Mouse (Mus musculus) brain, adult 2 months (tissue): ENCODE data around the gene Msi2.

Experiments
- DNase-seq: peaks from one replicate; pipeline ENCODE4 v3.0.0; 2011; ENCODE audit warnings: low read depth, low spot score

The Msi2 gene

GRCm38 (mm10) chr11:88515736-88516583 is 202.4 kb downstream of the Msi2 start:
- no peak for DNase-seq

- no peak for DNase-seq
Measured at GRCm38 (mm10) chr11:88515267-88515666, 203.0 kb downstream of the Msi2 start.

- DNase-seq = no peak
Measured at GRCm38 (mm10) chr11:88514151-88514926, 204.0 kb downstream of the Msi2 start.

- DNase-seq = peak; percentile 86
Measured at GRCm38 (mm10) chr11:88512580-88512979, 205.7 kb downstream of the Msi2 start.

- peak; percentile 59 for DNase-seq
Measured at GRCm38 (mm10) chr11:88510282-88510850, 207.9 kb downstream of the Msi2 start.

- DNase-seq = peak; percentile 53
Measured at GRCm38 (mm10) chr11:88509464-88509863, 208.8 kb downstream of the Msi2 start.

- no peak for DNase-seq
Measured at GRCm38 (mm10) chr11:88508133-88508532, 210.2 kb downstream of the Msi2 start.

- no peak for DNase-seq
Measured at GRCm38 (mm10) chr11:88506544-88507419, 211.5 kb downstream of the Msi2 start.

GRCm38 (mm10) chr11:88506109-88506508 is 212.2 kb downstream of the Msi2 start:
- no peak for DNase-seq

GRCm38 (mm10) chr11:88502566-88502965 is 215.7 kb downstream of the Msi2 start:
- no peak for DNase-seq

GRCm38 (mm10) chr11:88498491-88498890 is 219.8 kb downstream of the Msi2 start:
- no peak for DNase-seq

- DNase-seq = no peak
Measured at GRCm38 (mm10) chr11:88496460-88496859, 221.9 kb downstream of the Msi2 start.

- DNase-seq = no peak
Measured at GRCm38 (mm10) chr11:88495759-88496158, 222.6 kb downstream of the Msi2 start.

- no peak for DNase-seq
Measured at GRCm38 (mm10) chr11:88495018-88495417, 223.3 kb downstream of the Msi2 start.

GRCm38 (mm10) chr11:88493795-88494559 is 224.3 kb downstream of the Msi2 start:
- DNase-seq = no peak

- DNase-seq = no peak
Measured at GRCm38 (mm10) chr11:88492585-88492984, 225.7 kb downstream of the Msi2 start.

- peak; percentile 72 for DNase-seq
Measured at GRCm38 (mm10) chr11:88489985-88490384, 228.3 kb downstream of the Msi2 start.

GRCm38 (mm10) chr11:88488941-88489724 is 229.2 kb downstream of the Msi2 start:
- DNase-seq = peak; percentile 70

- DNase-seq = peak; percentile 40
Measured at GRCm38 (mm10) chr11:88488175-88488940, 230.0 kb downstream of the Msi2 start.
